Comparison of ENCODE assay signal across 8 mouse cellular contexts in the genomic region with DNA sequence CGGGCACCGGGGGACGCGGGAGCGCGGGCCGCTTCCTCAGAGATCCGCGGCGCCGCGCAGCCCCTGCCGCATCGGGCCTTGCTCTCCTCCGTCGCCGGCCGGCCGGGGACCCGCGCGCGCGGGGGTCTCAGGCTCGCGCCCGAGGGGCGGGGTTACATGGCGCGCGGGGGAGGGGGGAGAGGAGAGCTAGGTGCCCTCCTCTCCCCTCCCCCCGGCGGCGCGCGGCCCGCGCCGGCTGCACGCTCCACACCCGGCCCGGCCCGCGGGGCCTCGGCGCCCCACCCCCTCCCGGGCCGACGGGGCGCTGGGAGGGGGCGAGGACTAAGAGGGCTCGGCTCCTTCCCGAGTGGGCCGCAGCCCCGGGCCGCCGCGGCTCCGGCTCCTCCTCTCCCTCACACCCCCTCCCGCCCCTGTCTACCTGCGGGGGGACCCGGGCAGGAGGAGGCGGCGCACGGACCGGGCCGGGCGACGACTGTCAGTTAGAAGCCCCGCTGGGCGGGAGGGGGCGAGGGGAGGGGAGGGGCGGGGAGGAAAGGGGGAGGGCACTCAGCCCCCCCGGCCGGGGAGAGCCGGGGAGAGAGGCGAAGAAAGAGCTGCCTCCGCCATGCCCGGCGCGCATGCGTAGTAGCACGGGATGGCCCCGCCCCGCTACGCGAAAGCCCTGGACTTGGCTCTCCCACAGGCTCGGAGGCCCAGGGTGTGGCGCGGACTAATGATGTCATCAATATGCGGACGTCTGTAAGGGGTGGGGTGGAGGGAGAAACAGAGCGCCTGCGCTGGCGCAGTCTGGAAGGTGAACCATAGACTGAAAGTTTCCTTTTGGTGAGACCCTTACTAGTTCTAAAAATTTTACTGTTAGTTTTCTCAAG. TPM values are rescaled to one million over a fixed set of nuclear protein-coding genes. Genes with fewer than 3 reads are reported as not detected.
DNase-seq lines count a peak whose midpoint lies in the region; ATAC-seq lines count a peak whose summit lies in the region.

A gene (minus strand): TSS at position 73 of the 869 bp plus-strand sequence.

- H3K4me1 ChIP-seq in heart, embryonic 14.5 days (ENCODE audit: control insufficient read depth in 2 of 2, insufficient read depth in 2 of 2, low read length in 2 of 2) = peaks cover 2 to 13% of the 10 kb centered on the region in 2 experiments; a peak in 3 of 4 replicates
- peaks cover 19% of the 10 kb centered on the region for H3K4me1 ChIP-seq in liver, embryonic 13.5 days (replicated peaks)
- H3K4me1 ChIP-seq in stomach, embryonic 16.5 days (ENCODE audit: control insufficient read depth, insufficient read depth, low read length) = peaks cover 7% of the 10 kb centered on the region

- ATAC-seq in CD4-positive, CD25-positive, alpha-beta regulatory T cell, adult 4 months = peak; percentile 87
- ATAC-seq in heart, embryonic 14.5 days (ENCODE audit: insufficient number of reproducible peaks, insufficient read depth, low FRiP score, low read depth) = peak; percentile 92
- peak; percentile 91 for ATAC-seq in liver, embryonic 13.5 days (ENCODE audit: low read depth)
- peak; percentile 94 for ATAC-seq in stomach, embryonic 16.5 days (ENCODE audit: insufficient read depth, low FRiP score)

- WGBS in heart, embryonic 14.5 days = under 1% methylated on average over 55 of the region's 95 CpGs
- WGBS in liver, embryonic 13.5 days (ENCODE audit: insufficient replicate concordance) = under 1% methylated on average over 69 of the region's 95 CpGs
- WGBS in stomach, embryonic 16.5 days = under 1% methylated on average over 58 of the region's 95 CpGs

- H3K9ac ChIP-seq in heart, embryonic 14.5 days (ENCODE audit: low read length) = peak within 1 kb of the TSS; percentile 91
- peak within 1 kb of the TSS; percentile 91 for H3K9ac ChIP-seq in liver, embryonic 13.5 days
- H3K9ac ChIP-seq in stomach, embryonic 16.5 days (ENCODE audit: low read length) = peak within 1 kb of the TSS; percentile 79

- peak within 1 kb of the TSS; percentile 78 to 97 for H3K4me3 ChIP-seq in heart, embryonic 14.5 days (ENCODE audit: control insufficient read depth in 1 of 2, insufficient read depth in 1 of 2, low read depth in 1 of 2, low read length in 2 of 2)
- peak within 1 kb of the TSS; percentile 93 for H3K4me3 ChIP-seq in liver, embryonic 13.5 days (replicated peaks)
- H3K4me3 ChIP-seq in stomach, embryonic 16.5 days (replicated peaks; ENCODE audit: low read length) = peak within 1 kb of the TSS; percentile 70

- peak within 1 kb of the TSS; percentile 76 to 94 for H3K27ac ChIP-seq in heart, embryonic 14.5 days (replicated peaks in 1 of 2; ENCODE audit: control insufficient read depth in 1 of 2, insufficient read depth in 1 of 2, low read depth in 2 of 2, low read length in 2 of 2)
- H3K27ac ChIP-seq in liver, embryonic 13.5 days = peak within 1 kb of the TSS; percentile 83
- peak within 1 kb of the TSS; percentile 81 for H3K27ac ChIP-seq in stomach, embryonic 16.5 days (ENCODE audit: low read length)

- H3K9me3 ChIP-seq in heart, embryonic 14.5 days (ENCODE audit: control insufficient read depth, low read length) = no peaks in the 10 kb centered on the region
- H3K9me3 ChIP-seq in liver, embryonic 13.5 days (replicated peaks) = no peaks in the 10 kb centered on the region
- no peaks in the 10 kb centered on the region for H3K9me3 ChIP-seq in stomach, embryonic 16.5 days (replicated peaks; ENCODE audit: control insufficient read depth, low read length)

- peak within 1 kb of the TSS; percentile 86 for H3K4me2 ChIP-seq in heart, embryonic 14.5 days (ENCODE audit: low read length)
- H3K4me2 ChIP-seq in liver, embryonic 13.5 days = peak within 1 kb of the TSS; percentile 100
- H3K4me2 ChIP-seq in stomach, embryonic 16.5 days (ENCODE audit: low read depth, low read length) = peak within 1 kb of the TSS; percentile 82

- DNase-seq in c-Kit-negative CD71-positive TER-119-positive erythroid progenitor cells, embryonic 14.5 days (ENCODE audit: low read depth, low spot score) = peak; percentile 98
- DNase-seq in fibroblast of lung, adult 2 months (ENCODE audit: low read depth) = peak; percentile 95
- DNase-seq in kidney, postnatal 14 days = peak; percentile 98
- DNase-seq in liver, embryonic 13.5 days = peak; percentile 99
- DNase-seq in neural tube, embryonic 10.5 days (ENCODE audit: extremely low spot score, low spot score) = peak; percentile 100

- H3K27me3 ChIP-seq in heart, embryonic 14.5 days (ENCODE audit: control insufficient read depth, insufficient read depth, low read length) = no peaks in the 10 kb centered on the region
- no peaks in the 10 kb centered on the region for H3K27me3 ChIP-seq in liver, embryonic 13.5 days
- H3K27me3 ChIP-seq in stomach, embryonic 16.5 days (ENCODE audit: control insufficient read depth, insufficient read depth, low read length) = no peaks in the 10 kb centered on the region

- H3K36me3 ChIP-seq in heart, embryonic 14.5 days (ENCODE audit: control insufficient read depth, insufficient read depth, low read length) = peaks cover 26% of the 10 kb centered on the region
- H3K36me3 ChIP-seq in liver, embryonic 13.5 days = peaks cover 21% of the 10 kb centered on the region
- H3K36me3 ChIP-seq in stomach, embryonic 16.5 days (ENCODE audit: control insufficient read depth, insufficient read depth, low read length) = 0 out of 2 replicates have a peak, but pooled peaks cover 10% of the 10 kb centered on the region

RNA-seq across cellular contexts. Expression of the gene that starts here (rescaled TPM):
- polyA plus RNA-seq in CD4-positive, CD25-positive, alpha-beta regulatory T cell, adult 4 months (2017; shearing (Covaris generic)) = 1 to 10 TPM; 5.1 to 9.6 TPM
- polyA plus RNA-seq in heart, embryonic 14.5 days (2014; fragmentation: Nextera tagmentation; extraction: Ambion mirVana) = 5.1 and 6.0 TPM in 2 replicates
- 1.1 and 1.5 TPM in 2 replicates for polyA plus RNA-seq in liver, embryonic 13.5 days (2015; fragmentation: Nextera tagmentation; extraction: Ambion mirVana)
- 3.6 and 3.7 TPM in 2 replicates for polyA plus RNA-seq in stomach, embryonic 16.5 days (2015; fragmentation: Nextera tagmentation; extraction: Ambion mirVana)

Comparison
In these comparisons a context has a peak if more than half of its experiments do, and no peak if none do; other contexts are left out.
1. Peak in every context shown above with its lines: DNase-seq, ATAC-seq, H3K4me3 ChIP-seq and H3K27ac ChIP-seq.